Mouse (Mus musculus): ENCODE results near the gene 4930452B06Rik.

DNA sequence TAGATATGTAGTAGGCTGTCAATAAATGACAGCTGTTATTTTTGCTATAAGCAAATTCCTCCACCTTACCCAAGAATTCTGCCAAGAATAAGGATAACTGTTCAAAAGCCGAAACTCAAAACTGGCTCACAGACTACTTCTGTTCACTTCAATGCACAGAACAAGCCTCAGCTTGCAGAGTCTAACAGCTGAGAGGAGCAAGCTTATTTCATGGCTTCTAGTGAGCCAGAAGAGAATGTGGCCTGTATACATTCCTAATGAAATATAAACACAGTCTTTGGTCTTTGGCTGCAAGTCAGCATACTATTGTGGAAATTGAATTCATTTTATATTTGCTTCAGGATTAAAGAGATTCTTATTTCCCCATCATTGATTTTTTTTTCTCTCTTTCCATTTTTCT is 22.4 kb upstream of the 4930452B06Rik start:
- TF ChIP-seq CTCF (IDR thresholded peaks at IDR 0.05; ENCODE audit: low read depth) = no peak
- no peak for TF ChIP-seq EP300 (IDR thresholded peaks at IDR 0.05; ENCODE audit: low read depth)
